Mouse (Mus musculus): ENCODE measurements at regions not wholly inside any gene's neighbourhood (a gene's known extent, or its start where the extent isn't known, plus 50 kb on each side); places are given as distances from the start of the nearest gene placed in this dataset.
"Not testable (repeated sequence)": the region's sequence is repeated elsewhere in the genome, so short reads cannot be mapped to it uniquely, and the experiment has no call there.

- WGBS = 37% methylated on average over 11 of the region's 11 CpGs
- DNase-seq (ENCODE audit: low spot score) = no peak
- peaks cover 13% of the 10 kb centered on the region for H3K4me1 ChIP-seq
- no peak overlapping the region for H3K27ac ChIP-seq
- H3K27me3 ChIP-seq (ENCODE audit: insufficient read depth, poor library complexity, severe bottlenecking) = no peaks in the 10 kb centered on the region
- no peaks in the 10 kb centered on the region for H3K9me3 ChIP-seq
- H3K4me3 ChIP-seq = no peak overlapping the region
- no peaks in the 10 kb centered on the region for H3K36me3 ChIP-seq
Observed at GRCm38 (mm10) chr1:168662755-168663284, 230.8 kb upstream of the Pbx1 start.

- H3K9me3 ChIP-seq = no peaks in the 10 kb centered on the region
- no peak for DNase-seq (ENCODE audit: low spot score)
- WGBS = 61% methylated on average over 7 of the region's 7 CpGs
- H3K27me3 ChIP-seq (ENCODE audit: insufficient read depth, poor library complexity, severe bottlenecking) = no peaks in the 10 kb centered on the region
- H3K4me3 ChIP-seq = no peak overlapping the region
- no peaks in the 10 kb centered on the region for H3K36me3 ChIP-seq
- H3K4me1 ChIP-seq = peaks cover 13% of the 10 kb centered on the region
- no peak overlapping the region for H3K27ac ChIP-seq
Observed at GRCm38 (mm10) chr1:168660956-168661355, 228.9 kb upstream of the Pbx1 start.

GRCm38 (mm10) chr1:168659578-168659977 is 227.5 kb upstream of the Pbx1 start:
- no peaks in the 10 kb centered on the region for H3K9me3 ChIP-seq
- no peaks in the 10 kb centered on the region for H3K36me3 ChIP-seq
- no peak for DNase-seq (ENCODE audit: low spot score)
- H3K4me1 ChIP-seq = peaks cover 13% of the 10 kb centered on the region
- H3K4me3 ChIP-seq = no peak overlapping the region
- H3K27ac ChIP-seq = no peak overlapping the region
- WGBS = 86% methylated on average over 5 of the region's 5 CpGs
- H3K27me3 ChIP-seq (ENCODE audit: insufficient read depth, poor library complexity, severe bottlenecking) = no peaks in the 10 kb centered on the region

DNA sequence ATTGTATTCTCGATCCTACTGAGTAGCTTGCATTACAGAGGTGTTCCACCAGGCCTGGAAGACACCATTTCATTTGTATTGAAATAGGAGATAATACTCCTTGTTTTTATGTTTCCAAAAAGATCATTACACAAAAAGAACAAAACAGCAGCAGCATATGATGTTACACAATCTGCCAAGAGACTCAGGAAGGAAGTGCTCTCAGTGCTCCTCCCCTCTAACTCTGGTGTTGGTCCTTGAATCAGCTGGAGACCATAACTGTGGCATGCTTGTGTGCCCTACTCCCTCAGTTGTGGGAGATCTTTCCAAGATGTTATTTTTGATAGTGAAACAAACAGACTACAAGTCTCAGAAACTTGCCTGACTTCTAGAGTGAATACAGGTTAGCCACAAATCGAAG is 200.8 kb upstream of the Pbx1 start:
- no peak overlapping the region for H3K27ac ChIP-seq
- H3K4me1 ChIP-seq = no peaks in the 10 kb centered on the region
- no peak for DNase-seq (ENCODE audit: low spot score)
- no peaks in the 10 kb centered on the region for H3K27me3 ChIP-seq (ENCODE audit: insufficient read depth, poor library complexity, severe bottlenecking)
- WGBS = 81% methylated on average over 2 of the region's 2 CpGs
- H3K9me3 ChIP-seq = no peaks in the 10 kb centered on the region
- H3K4me3 ChIP-seq = no peak overlapping the region
- H3K36me3 ChIP-seq = no peaks in the 10 kb centered on the region

DNA sequence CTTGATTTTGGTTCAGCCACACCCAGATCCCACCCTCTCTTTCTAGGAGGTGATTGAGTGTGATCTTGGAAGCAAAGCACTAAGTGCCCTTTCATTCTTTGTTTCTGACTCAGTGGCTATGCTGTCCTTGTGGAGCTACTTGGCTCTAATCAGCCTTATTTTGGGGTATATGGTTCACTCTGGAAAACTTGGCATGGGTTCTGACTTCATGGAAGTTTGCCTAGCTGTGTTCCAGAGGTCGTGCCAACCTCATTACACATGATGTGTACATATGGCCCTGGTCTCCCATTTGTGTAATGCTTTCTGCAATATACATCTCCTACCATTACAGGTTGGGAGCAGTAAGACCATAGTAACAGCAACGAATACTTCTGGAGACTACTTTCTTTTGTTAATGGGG is 199.9 kb upstream of the Pbx1 start:
- Histone ChIP-seq H3K27ac (no peak overlapping the region), H3K4me1 (no peaks in the 10 kb centered on the region), H3K27me3 (ENCODE audit: insufficient read depth, poor library complexity, severe bottlenecking) (no peaks in the 10 kb centered on the region), H3K4me3 (no peak overlapping the region), H3K9me3 (no peaks in the 10 kb centered on the region), H3K36me3 (no peaks in the 10 kb centered on the region)
- WGBS = 81% methylated on average over 2 of the region's 2 CpGs
- DNase-seq (ENCODE audit: low spot score) = no peak

DNA sequence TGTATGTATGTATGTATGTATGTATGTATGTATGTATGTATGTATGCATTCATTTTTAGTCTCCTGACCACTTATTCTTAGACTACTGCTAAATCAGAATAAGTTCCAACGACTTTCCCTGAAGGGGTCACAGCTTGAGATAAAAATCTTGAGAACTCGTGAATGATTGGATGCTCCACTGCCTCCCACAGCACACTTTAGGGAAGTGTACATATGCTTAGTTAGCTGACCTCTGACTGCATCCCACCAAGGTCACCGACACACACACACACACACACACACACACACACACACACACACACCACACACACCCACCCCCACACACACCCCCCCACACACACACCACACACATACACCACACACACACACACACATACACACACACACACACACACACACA is 169.9 kb upstream of the Pbx1 start:
- H3K27me3 ChIP-seq (ENCODE audit: insufficient read depth, poor library complexity, severe bottlenecking); H3K9me3 ChIP-seq; H3K36me3 ChIP-seq; H3K27ac ChIP-seq; H3K4me3 ChIP-seq; DNase-seq (ENCODE audit: low spot score): not testable (repeated sequence)
- 59% methylated on average over 2 of the region's 3 CpGs for WGBS
- peaks cover 17% of the 10 kb centered on the region for H3K4me1 ChIP-seq

- 0 out of 2 replicates have a peak, but pooled peaks cover 3% of the 10 kb centered on the region for H3K27me3 ChIP-seq (ENCODE audit: insufficient read depth, poor library complexity, severe bottlenecking)
- no peaks in the 10 kb centered on the region for H3K36me3 ChIP-seq
- H3K9me3 ChIP-seq = no peaks in the 10 kb centered on the region
- H3K4me3 ChIP-seq = no peak overlapping the region
- DNase-seq (ENCODE audit: low spot score) = no peak
- 75% methylated on average over 6 of the region's 6 CpGs for WGBS
- H3K27ac ChIP-seq = no peak overlapping the region
- H3K4me1 ChIP-seq = peaks cover 17% of the 10 kb centered on the region
Observed at GRCm38 (mm10) chr1:168600461-168601160, 168.5 kb upstream of the Pbx1 start.

DNA sequence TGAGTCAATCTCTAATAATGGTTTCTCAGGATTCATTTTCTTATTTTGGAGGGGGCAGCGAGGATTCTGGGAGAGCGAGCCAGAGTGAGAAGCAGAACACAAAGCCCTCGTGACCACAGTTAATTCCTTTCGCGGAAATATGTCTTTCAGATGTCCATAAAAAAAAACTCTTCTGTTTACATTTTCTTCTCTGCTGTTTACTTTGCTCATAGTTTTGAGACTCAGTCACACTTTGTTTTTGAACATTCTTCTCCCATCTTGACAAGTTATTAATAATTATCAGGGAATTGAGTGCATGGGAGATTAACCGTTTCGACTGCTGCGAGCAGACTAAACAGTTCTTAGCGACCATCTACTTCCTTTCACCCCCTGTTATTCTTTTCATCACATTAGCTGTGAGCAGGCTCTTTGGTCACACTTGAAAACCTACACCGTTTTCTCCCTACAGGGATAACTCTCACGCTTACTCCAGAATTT is 166.2 kb upstream of the Pbx1 start:
- no peak for DNase-seq (ENCODE audit: low spot score)
- Histone ChIP-seq H3K27me3 (ENCODE audit: insufficient read depth, poor library complexity, severe bottlenecking) (0 out of 2 replicates have a peak, but pooled peaks cover 3% of the 10 kb centered on the region), H3K4me3 (no peak overlapping the region), H3K36me3 (no peaks in the 10 kb centered on the region), H3K9me3 (no peaks in the 10 kb centered on the region), H3K27ac (no peak overlapping the region), H3K4me1 (peaks cover 17% of the 10 kb centered on the region)
- WGBS = 48% methylated on average over 11 of the region's 11 CpGs

DNA sequence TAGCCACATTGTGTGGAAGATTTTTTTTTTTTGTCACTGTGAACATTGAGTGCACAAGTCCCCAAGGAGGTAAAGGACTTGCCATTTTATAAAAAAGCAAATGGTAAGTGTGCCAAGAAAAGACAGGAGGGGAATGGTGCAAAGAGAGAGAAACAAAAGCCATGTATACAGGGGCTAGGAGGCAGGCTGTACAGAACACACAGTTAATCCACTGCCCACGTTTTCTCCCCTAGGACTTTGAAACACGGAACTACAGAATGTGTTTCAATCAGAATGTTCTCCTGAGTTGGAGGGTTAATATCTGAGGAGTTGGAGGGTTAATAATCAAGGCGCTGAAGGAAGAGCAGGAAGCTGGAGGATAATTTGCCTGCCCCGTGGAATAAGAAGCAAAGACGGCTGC is 165.4 kb upstream of the Pbx1 start:
- H3K9me3 ChIP-seq = no peaks in the 10 kb centered on the region
- WGBS = 68% methylated on average over 5 of the region's 5 CpGs
- no peak overlapping the region for H3K27ac ChIP-seq
- peaks cover 17% of the 10 kb centered on the region for H3K4me1 ChIP-seq
- 0 out of 2 replicates have a peak, but pooled peaks cover 3% of the 10 kb centered on the region for H3K27me3 ChIP-seq (ENCODE audit: insufficient read depth, poor library complexity, severe bottlenecking)
- no peak for DNase-seq (ENCODE audit: low spot score)
- H3K36me3 ChIP-seq = no peaks in the 10 kb centered on the region
- no peak overlapping the region for H3K4me3 ChIP-seq

- Histone ChIP-seq H3K27ac (no peak overlapping the region), H3K36me3 (no peaks in the 10 kb centered on the region), H3K27me3 (ENCODE audit: insufficient read depth, poor library complexity, severe bottlenecking) (peaks cover 37% of the 10 kb centered on the region), H3K4me3 (no peak overlapping the region), H3K4me1 (peaks cover 9% of the 10 kb centered on the region), H3K9me3 (no peaks in the 10 kb centered on the region)
- WGBS = 74% methylated on average over 3 of the region's 3 CpGs
- DNase-seq (ENCODE audit: low spot score) = no peak
Observed at GRCm38 (mm10) chr1:168584137-168584536, 152.1 kb upstream of the Pbx1 start.

- Histone ChIP-seq H3K36me3 (no peaks in the 10 kb centered on the region), H3K9me3 (no peaks in the 10 kb centered on the region), H3K4me1 (peaks cover 9% of the 10 kb centered on the region), H3K27ac (no peak overlapping the region), H3K4me3 (no peak overlapping the region), H3K27me3 (ENCODE audit: insufficient read depth, poor library complexity, severe bottlenecking) (peaks cover 38% of the 10 kb centered on the region)
- DNase-seq (ENCODE audit: low spot score) = peak; percentile 75
- 24% methylated on average over 5 of the region's 5 CpGs for WGBS
Observed at GRCm38 (mm10) chr1:168582434-168582833, 150.4 kb upstream of the Pbx1 start.

DNA sequence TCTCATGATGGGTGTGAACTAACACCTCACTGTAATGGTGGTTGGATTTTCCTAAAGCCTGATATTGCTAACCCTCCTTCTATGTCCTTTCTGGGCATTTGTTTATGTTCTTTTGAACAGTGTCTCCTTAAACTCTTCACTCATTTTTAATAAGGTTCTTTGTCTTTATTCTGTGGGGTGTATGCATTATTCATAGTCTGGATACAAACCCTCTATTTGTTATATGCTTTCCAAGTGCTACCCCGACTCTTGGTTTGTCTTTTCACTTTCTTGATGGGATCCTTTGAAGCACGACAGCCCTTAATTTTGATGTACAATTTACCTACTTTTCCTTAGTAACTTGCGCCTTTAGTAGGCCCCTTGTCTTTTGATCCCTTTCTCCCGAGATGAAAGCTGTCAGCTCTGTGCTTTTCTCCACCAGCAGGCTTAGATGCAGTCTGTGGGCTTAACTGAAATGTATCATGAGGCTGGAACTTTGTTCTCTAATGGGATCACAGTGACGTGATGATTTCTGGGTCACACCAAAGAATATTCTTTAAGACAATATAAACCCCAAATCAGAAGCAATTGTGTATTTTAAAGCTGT is 138.0 kb upstream of the Pbx1 start:
- Histone ChIP-seq H3K4me3 (no peak overlapping the region), H3K27me3 (ENCODE audit: insufficient read depth, poor library complexity, severe bottlenecking) (no peaks in the 10 kb centered on the region), H3K36me3 (no peaks in the 10 kb centered on the region), H3K4me1 (no peaks in the 10 kb centered on the region), H3K9me3 (no peaks in the 10 kb centered on the region), H3K27ac (no peak overlapping the region)
- no peak for DNase-seq (ENCODE audit: low spot score)
- 75% methylated on average over 5 of the region's 5 CpGs for WGBS

GRCm38 (mm10) chr1:168552394-168552793 is 120.3 kb upstream of the Pbx1 start:
- Histone ChIP-seq H3K36me3 (no peaks in the 10 kb centered on the region), H3K9me3 (no peaks in the 10 kb centered on the region), H3K4me1 (no peaks in the 10 kb centered on the region), H3K27ac (no peak overlapping the region), H3K4me3 (no peak overlapping the region), H3K27me3 (ENCODE audit: insufficient read depth, poor library complexity, severe bottlenecking) (no peaks in the 10 kb centered on the region)
- no peak for DNase-seq (ENCODE audit: low spot score)
- 78% methylated on average over 3 of the region's 3 CpGs for WGBS
